Mouse (Mus musculus): Measurements from ENCODE around the gene Rpia. TPM values are rescaled to one million over a fixed set of nuclear protein-coding genes. Genes with fewer than 3 reads are reported as not detected.

Gene Rpia
- polyA plus RNA-seq, 1 experiment from 2014 or later, result 2.2 TPM

GRCm38 (mm10) chr6:70724722-70725121 is 67.3 kb downstream of the Rpia start:
- no peak overlapping the region for H3K4me2 ChIP-seq (ENCODE audit: low read depth, low read length)
- no peaks in the 10 kb centered on the region for H3K4me1 ChIP-seq (replicated peaks; ENCODE audit: control insufficient read depth, insufficient read depth, low read length)
- H3K36me3 ChIP-seq (ENCODE audit: control insufficient read depth, insufficient read depth, low read length), result no peaks in the 10 kb centered on the region
- H3K27ac ChIP-seq (ENCODE audit: low read length), result no peak overlapping the region
- H3K9me3 ChIP-seq (ENCODE audit: control insufficient read depth, low read length), result no peaks in the 10 kb centered on the region
- no peaks in the 10 kb centered on the region for H3K27me3 ChIP-seq (ENCODE audit: control insufficient read depth, insufficient read depth, low read depth, low read length)
- H3K4me3 ChIP-seq (ENCODE audit: low read length), result no peak overlapping the region
- no peak for ATAC-seq (ENCODE audit: low read depth)
- 90% methylated on average over 13 of the region's 13 CpGs for WGBS
- H3K9ac ChIP-seq (ENCODE audit: low read length), result no peak overlapping the region

GRCm38 (mm10) chr6:70722298-70722697 is 69.7 kb downstream of the Rpia start:
- H3K27ac ChIP-seq (ENCODE audit: low read length), result no peak overlapping the region
- no peak overlapping the region for H3K4me2 ChIP-seq (ENCODE audit: low read depth, low read length)
- H3K9ac ChIP-seq (ENCODE audit: low read length), result no peak overlapping the region
- H3K27me3 ChIP-seq (ENCODE audit: control insufficient read depth, insufficient read depth, low read depth, low read length), result no peaks in the 10 kb centered on the region
- H3K36me3 ChIP-seq (ENCODE audit: control insufficient read depth, insufficient read depth, low read length), result no peaks in the 10 kb centered on the region
- 80% methylated on average over 7 of the region's 7 CpGs for WGBS
- no peaks in the 10 kb centered on the region for H3K4me1 ChIP-seq (replicated peaks; ENCODE audit: control insufficient read depth, insufficient read depth, low read length)
- no peaks in the 10 kb centered on the region for H3K9me3 ChIP-seq (ENCODE audit: control insufficient read depth, low read length)
- ATAC-seq (ENCODE audit: low read depth), result no peak
- no peak overlapping the region for H3K4me3 ChIP-seq (ENCODE audit: low read length)

- Histone ChIP-seq H3K9me3 (ENCODE audit: control insufficient read depth, low read length) (no peaks in the 10 kb centered on the region), H3K36me3 (ENCODE audit: control insufficient read depth, insufficient read depth, low read length) (no peaks in the 10 kb centered on the region), H3K27ac (ENCODE audit: low read length) (no peak overlapping the region), H3K27me3 (ENCODE audit: control insufficient read depth, insufficient read depth, low read depth, low read length) (no peaks in the 10 kb centered on the region), H3K9ac (ENCODE audit: low read length) (no peak overlapping the region), H3K4me3 (ENCODE audit: low read length) (no peak overlapping the region), H3K4me1 (replicated peaks; ENCODE audit: control insufficient read depth, insufficient read depth, low read length) (no peaks in the 10 kb centered on the region), H3K4me2 (ENCODE audit: low read depth, low read length) (no peak overlapping the region)
- ATAC-seq (ENCODE audit: low read depth), result no peak
- 46% methylated on average over 2 of the region's 2 CpGs for WGBS
Observed at GRCm38 (mm10) chr6:70718760-70719159, 73.3 kb downstream of the Rpia start.

GRCm38 (mm10) chr6:70718164-70718563 is 73.9 kb downstream of the Rpia start:
- H3K9me3 ChIP-seq (ENCODE audit: control insufficient read depth, low read length), result no peaks in the 10 kb centered on the region
- H3K27ac ChIP-seq (ENCODE audit: low read length), result no peak overlapping the region
- H3K4me3 ChIP-seq (ENCODE audit: low read length), result no peak overlapping the region
- H3K27me3 ChIP-seq (ENCODE audit: control insufficient read depth, insufficient read depth, low read depth, low read length), result no peaks in the 10 kb centered on the region
- no peak overlapping the region for H3K4me2 ChIP-seq (ENCODE audit: low read depth, low read length)
- H3K36me3 ChIP-seq (ENCODE audit: control insufficient read depth, insufficient read depth, low read length), result no peaks in the 10 kb centered on the region
- WGBS, result 76% methylated on average over 4 of the region's 4 CpGs
- ATAC-seq (ENCODE audit: low read depth), result no peak
- no peak overlapping the region for H3K9ac ChIP-seq (ENCODE audit: low read length)
- H3K4me1 ChIP-seq (replicated peaks; ENCODE audit: control insufficient read depth, insufficient read depth, low read length), result no peaks in the 10 kb centered on the region

- WGBS, result 56% methylated on average over 12 of the region's 12 CpGs
- ATAC-seq (ENCODE audit: low read depth), result no peak
- Histone ChIP-seq H3K9me3 (ENCODE audit: control insufficient read depth, low read length) (no peaks in the 10 kb centered on the region), H3K4me3 (ENCODE audit: low read length) (no peak overlapping the region), H3K9ac (ENCODE audit: low read length) (no peak overlapping the region), H3K36me3 (ENCODE audit: control insufficient read depth, insufficient read depth, low read length) (no peaks in the 10 kb centered on the region), H3K27ac (ENCODE audit: low read length) (no peak overlapping the region), H3K27me3 (ENCODE audit: control insufficient read depth, insufficient read depth, low read depth, low read length) (no peaks in the 10 kb centered on the region), H3K4me1 (replicated peaks; ENCODE audit: control insufficient read depth, insufficient read depth, low read length) (no peaks in the 10 kb centered on the region), H3K4me2 (ENCODE audit: low read depth, low read length) (no peak overlapping the region)
Observed at GRCm38 (mm10) chr6:70716701-70717393, 75.2 kb downstream of the Rpia start.

Other genes starting within 250 kb of the Rpia start
- gene Eif2ak3, start 52.3 kb upstream of the Rpia start, polyA plus RNA-seq (2015; fragmentation: Nextera tagmentation; extraction: Ambion mirVana), result 9.1 and 9.5 TPM in 2 replicates
- gene Tex37, start 126.7 kb upstream of the Rpia start, polyA plus RNA-seq (2015; fragmentation: Nextera tagmentation; extraction: Ambion mirVana), result not detected in 2 replicates
- not detected in 2 replicates for gene Foxi3, start 164.3 kb upstream of the Rpia start, polyA plus RNA-seq (2015; fragmentation: Nextera tagmentation; extraction: Ambion mirVana)